Mouse (Mus musculus) CH12.LX (cell line): ENCODE results near the gene Sycn.

ENCODE experiments used
- BHLHE40 ChIP-seq: IDR thresholded peaks from 2 replicates; pipeline ENCODE4 v1.6.1; 2011; ENCODE audit warnings: mild to moderate bottlenecking, low read depth, low read length, improper control_type of control experiment
- CTCF ChIP-seq, 2 experiments: IDR thresholded peaks in 1 of 2; conservative IDR thresholded peaks in 1 of 2; 2 replicates each; pipeline ENCODE4 v1.5.1; 2011 to 2012; ENCODE audit warnings: low read depth in 2 of 2, low read length in 2 of 2, improper control_type of control experiment in 1 of 2, inconsistent platforms in 1 of 2, mild to moderate bottlenecking in 1 of 2, moderate library complexity in 1 of 2
- EP300 ChIP-seq: IDR thresholded peaks from 2 replicates; pipeline ENCODE4 v1.6.1; 2011; ENCODE audit warnings: low read length, improper control_type of control experiment
- NRF1 ChIP-seq: IDR thresholded peaks from 2 replicates; pipeline ENCODE4 v1.6.1; 2014; ENCODE audit warnings: low read depth, mild to moderate bottlenecking, inconsistent platforms, low read length, improper control_type of control experiment, moderate library complexity
- POLR2A ChIP-seq: IDR thresholded peaks from 2 replicates; pipeline ENCODE4 v1.6.1; 2011; ENCODE audit warnings: low read depth, mild to moderate bottlenecking, improper control_type of control experiment, low read length
- POLR2AphosphoS2 ChIP-seq: IDR thresholded peaks from 2 replicates; pipeline ENCODE4 v1.6.1; 2011; ENCODE audit warnings: low read depth, low read length, improper control_type of control experiment
- RAD21 ChIP-seq: IDR thresholded peaks from 2 replicates; pipeline ENCODE4 v1.6.1; 2011; ENCODE audit warnings: low read depth, mild to moderate bottlenecking, low read length, improper control_type of control experiment, moderate library complexity

DNA sequence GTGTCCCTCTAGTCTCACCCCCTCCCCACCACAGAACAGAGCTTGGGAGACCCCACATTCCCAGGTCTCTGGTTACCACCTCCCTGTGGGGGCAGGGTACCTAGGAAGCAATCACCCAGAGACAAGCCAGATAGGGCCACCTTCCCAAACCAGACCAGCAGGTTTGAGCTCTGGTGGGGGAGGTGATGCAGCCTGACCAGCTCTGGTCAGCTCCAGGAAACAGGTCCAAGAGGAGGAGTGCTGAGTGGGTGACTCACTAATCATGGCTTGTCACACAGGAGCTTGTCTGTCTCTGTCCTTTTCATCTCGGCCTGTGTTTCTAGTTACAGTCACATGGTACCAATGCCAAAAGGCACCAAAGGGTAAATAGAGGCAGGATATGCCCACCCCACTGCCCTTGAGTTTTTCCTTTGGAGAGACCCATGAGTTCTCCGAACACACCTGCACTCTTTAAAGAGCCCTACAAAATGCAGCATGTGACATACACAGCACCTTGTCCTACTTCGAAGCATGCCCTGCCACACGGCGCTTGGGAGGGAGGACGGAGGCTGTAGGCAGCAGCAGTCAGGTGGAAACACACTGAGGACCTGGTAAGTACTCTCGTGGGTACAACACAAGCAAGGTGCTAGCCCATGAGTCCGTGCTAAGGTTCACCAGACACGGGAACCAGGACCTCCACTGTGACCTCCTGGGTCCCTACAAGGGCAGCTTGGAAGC is 37.3 kb downstream of the Sycn start:
- TF ChIP-seq CTCF (conservative IDR thresholded peaks at IDR 0.05 in 1 of 2, IDR thresholded peaks at IDR 0.05 in 1 of 2; ENCODE audit: low read depth in 2 of 2, low read length in 2 of 2) (no peak), POLR2A (no peak), EP300 (no peak), POLR2AphosphoS2 (no peak), NRF1 (no peak), BHLHE40 (no peak), RAD21 (no peak)
